Mouse (Mus musculus) ES-E14 (cell line): ENCODE data around the gene Ube4b. TPM values are rescaled to one million over a fixed set of nuclear protein-coding genes. Genes with fewer than 3 reads are reported as not detected.

ENCODE experiments used
- DNase-seq: peaks from one replicate; pipeline ENCODE4 v3.0.0-alpha.2; 2013; ENCODE audit warnings: low read depth, low spot score
- H3K27ac ChIP-seq: 2 replicates; pipeline ENCODE4 v1.5.1; 2012; ENCODE audit warnings: low read depth, mild to moderate bottlenecking, low read length, moderate library complexity, mixed read lengths; ENCODE audit not compliant: poor library complexity, insufficient read depth, severe bottlenecking
- H3K36me3 ChIP-seq: 2 replicates; pipeline ENCODE4 v1.6.1; 2012; ENCODE audit warnings: mild to moderate bottlenecking, low read length, moderate library complexity, mixed read lengths; ENCODE audit not compliant: control insufficient read depth, poor library complexity, insufficient read depth, severe bottlenecking
- H3K4me1 ChIP-seq, 2 experiments: fragments of 150-350 bp in 1 of 2; sonication (generic) in 1 of 2; 2 replicates each; pipeline ENCODE4 v1.6.1; 2012; ENCODE audit warnings: low read length in 2 of 2, mild to moderate bottlenecking in 1 of 2, mixed read lengths in 1 of 2; ENCODE audit not compliant: control insufficient read depth in 2 of 2, insufficient read depth in 2 of 2, poor library complexity in 1 of 2
- H3K4me3 ChIP-seq, 2 experiments: fragments of 150-350 bp in 1 of 2; sonication (generic) in 1 of 2; 2 replicates each; pipeline ENCODE4 v1.5.1; 2012; ENCODE audit warnings: low read length in 2 of 2, low read depth in 1 of 2, mild to moderate bottlenecking in 1 of 2, mixed read lengths in 1 of 2; ENCODE audit not compliant: insufficient read depth in 1 of 2, poor library complexity in 1 of 2, severe bottlenecking in 1 of 2
- H3K9ac ChIP-seq: 2 replicates; pipeline ENCODE4 v1.6.1; 2012; ENCODE audit warnings: low read depth, mild to moderate bottlenecking, low read length, mixed read lengths; ENCODE audit not compliant: poor library complexity, insufficient read depth, severe bottlenecking
- H3K9me3 ChIP-seq: fragments of 150-350 bp; sonication (generic); 2 replicates; pipeline ENCODE4 v1.6.1; 2012; ENCODE audit warnings: low read depth, mild to moderate bottlenecking, low read length; ENCODE audit not compliant: control insufficient read depth, insufficient read depth
- CHD2 ChIP-seq: IDR thresholded peaks from 2 replicates; pipeline ENCODE4 v1.6.1; 2014; ENCODE audit warnings: mild to moderate bottlenecking, low read depth, low read length, inconsistent platforms
- HCFC1 ChIP-seq: IDR thresholded peaks from 2 replicates; pipeline ENCODE4 v1.6.1; 2012; ENCODE audit warnings: low read length, inconsistent platforms, borderline replicate concordance; ENCODE audit not compliant: insufficient read depth
- MAFK ChIP-seq: IDR thresholded peaks from 2 replicates; pipeline ENCODE4 v1.6.1; 2014; ENCODE audit warnings: mild to moderate bottlenecking, low read depth, low read length, inconsistent platforms; ENCODE audit not compliant: insufficient read depth
- ZC3H11A ChIP-seq: IDR thresholded peaks from 2 replicates; pipeline ENCODE4 v1.6.1; 2012; ENCODE audit warnings: low read depth, mild to moderate bottlenecking, inconsistent platforms, low read length, borderline replicate concordance
- ZNF384 ChIP-seq: IDR thresholded peaks from 2 replicates; pipeline ENCODE4 v1.6.1; 2012; ENCODE audit warnings: low read depth, low read length, inconsistent platforms
- in situ Hi-C, 2 experiments: fragments of 600-800 bp; cut with MboI; formaldehyde crosslinking; loops; one replicate each; pipeline ENCODE4 v1.15.1; 2025; ENCODE audit warnings: low sequenced_read_pairs in 2 of 2, inconsistent platforms in 1 of 2; ENCODE audit not compliant: unreplicated experiment in 2 of 2
- total RNA-seq: library from RNA; depleted of rRNA; stranded (reverse); fragments of 300-350 nt; gene quantifications from 2 replicates; pipeline ENCODE4 v1.2.3, GENCODE M21; 2012

Ube4b gene
- total RNA-seq, 1 experiment: 72.4 TPM

DNA sequence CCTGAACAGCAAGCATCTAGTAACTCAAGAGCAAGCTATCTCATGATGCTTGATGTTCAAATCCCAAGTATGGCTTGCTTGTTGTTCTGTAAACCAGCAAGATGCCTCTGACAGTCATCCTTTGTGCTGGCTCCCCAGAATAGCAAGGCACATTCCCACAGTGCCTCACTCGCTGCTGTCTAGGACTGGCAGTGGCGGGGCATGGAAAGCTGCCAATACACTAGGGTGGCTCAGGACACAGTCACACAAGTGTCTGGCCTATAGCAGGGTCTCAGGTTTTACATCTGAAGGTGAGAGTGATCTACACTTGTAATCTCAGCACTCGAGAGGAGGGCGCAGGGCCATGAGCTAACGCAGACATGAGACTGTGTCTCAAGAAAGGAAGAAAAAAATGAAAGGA lies 61.7 kb downstream of the Ube4b start:
- in situ Hi-C loops: no loop called here
- Histone ChIP-seq H3K4me1 (peaks cover 0 to 5% of the 10 kb centered on the region in 2 experiments; a peak in 1 of 4 replicates), H3K9me3 (no peaks in the 10 kb centered on the region), H3K27ac (no peak overlapping the region; the same call in 1 of the 2 replicates), H3K36me3 (peaks cover 49% of the 10 kb centered on the region), H3K4me3 (no peak overlapping the region), H3K9ac (no peak overlapping the region)
- no peak for DNase-seq
- TF ChIP-seq HCFC1 (no peak), ZNF384 (no peak), CHD2 (no peak), ZC3H11A (no peak), MAFK (no peak)

DNA sequence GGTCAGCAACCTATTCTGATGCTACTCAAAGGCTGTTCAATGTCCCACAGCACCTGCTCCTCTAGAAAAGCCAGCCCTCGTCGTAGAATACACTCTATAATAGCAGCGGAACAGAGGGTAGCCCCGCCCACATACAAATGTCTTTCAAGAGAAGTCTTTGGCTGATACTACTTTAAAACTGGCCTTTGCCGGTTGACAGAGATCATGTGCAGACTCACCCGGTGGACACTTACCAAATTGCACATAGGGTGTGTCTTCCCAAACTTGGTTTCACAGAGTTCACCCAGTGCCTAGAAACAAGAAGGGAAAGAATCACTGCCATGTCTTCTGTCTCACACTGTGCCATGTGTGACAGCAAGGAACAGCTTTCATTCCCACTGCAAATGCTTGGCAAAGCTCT lies 65.5 kb downstream of the Ube4b start:
- in situ Hi-C loops: no loop called here
- peaks cover 57% of the 10 kb centered on the region for H3K36me3 ChIP-seq
- no peaks in the 10 kb centered on the region for H3K9me3 ChIP-seq
- peaks cover 0 to 3% of the 10 kb centered on the region in 2 experiments; a peak in 1 of 4 replicates for H3K4me1 ChIP-seq
- H3K4me3 ChIP-seq: no peak overlapping the region
- H3K9ac ChIP-seq: no peak overlapping the region
- no peak for TF ChIP-seq ZNF384
- no peak for TF ChIP-seq ZC3H11A
- no peak overlapping the region for H3K27ac ChIP-seq
- DNase-seq: no peak

DNA sequence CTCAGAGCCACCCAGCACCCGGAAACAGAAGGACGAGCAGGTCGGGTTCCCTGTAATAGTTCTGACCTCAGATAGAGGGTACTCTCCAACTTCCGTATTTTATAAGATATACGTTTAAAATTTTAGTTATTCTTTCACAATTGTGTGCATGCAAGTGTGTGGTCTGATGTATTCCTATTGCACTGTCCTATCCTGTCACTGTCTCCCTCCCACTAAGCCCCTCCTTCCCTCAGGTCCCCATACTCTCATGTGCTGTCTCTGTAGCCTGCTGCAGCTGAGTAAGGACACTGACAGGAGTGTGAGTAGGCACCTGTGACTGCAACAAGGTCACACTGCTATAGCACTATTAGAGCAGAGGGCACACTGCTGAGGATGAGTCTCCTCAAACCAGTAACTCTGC lies 65.9 kb downstream of the Ube4b start:
- Histone ChIP-seq H3K4me3 (no peak overlapping the region), H3K4me1 (peaks cover 0 to 1% of the 10 kb centered on the region in 2 experiments; a peak in 1 of 4 replicates), H3K36me3 (peaks cover 57% of the 10 kb centered on the region), H3K27ac (no peak overlapping the region), H3K9me3 (no peaks in the 10 kb centered on the region), H3K9ac (no peak overlapping the region)
- in situ Hi-C loops: no loop called here
- no peak for DNase-seq
- TF ChIP-seq HCFC1 (no peak), ZNF384 (no peak), MAFK (no peak), ZC3H11A (no peak), CHD2 (no peak)

DNA sequence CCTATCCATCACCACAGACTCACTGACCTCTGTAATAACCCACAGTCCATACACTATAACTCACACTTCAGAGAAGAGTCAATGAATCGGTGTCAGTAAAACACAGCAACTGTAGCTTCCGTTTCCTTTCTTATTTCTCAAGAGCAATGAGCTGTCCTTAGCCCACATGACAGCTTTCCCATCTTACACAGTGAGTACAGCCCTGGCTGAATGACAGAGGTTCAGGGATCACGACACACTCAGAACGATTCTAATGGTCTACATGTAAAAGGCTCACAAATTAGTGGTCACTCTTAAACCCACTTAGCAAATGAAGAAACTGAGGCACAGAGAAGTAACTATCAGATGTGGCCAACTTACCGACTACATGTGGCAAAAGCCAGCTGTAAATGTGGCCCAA lies 68.6 kb downstream of the Ube4b start:
- no peak for DNase-seq
- no peaks in the 10 kb centered on the region for H3K9me3 ChIP-seq
- no peak overlapping the region for H3K9ac ChIP-seq
- no peaks in the 10 kb centered on the region for H3K4me1 ChIP-seq
- H3K36me3 ChIP-seq: peaks cover 53% of the 10 kb centered on the region
- in situ Hi-C loops: no loop called here
- TF ChIP-seq CHD2: no peak
- no peak for TF ChIP-seq HCFC1
- no peak for TF ChIP-seq ZNF384
- no peak for TF ChIP-seq MAFK
- TF ChIP-seq ZC3H11A: no peak
- no peak overlapping the region for H3K4me3 ChIP-seq
- H3K27ac ChIP-seq: no peak overlapping the region

DNA sequence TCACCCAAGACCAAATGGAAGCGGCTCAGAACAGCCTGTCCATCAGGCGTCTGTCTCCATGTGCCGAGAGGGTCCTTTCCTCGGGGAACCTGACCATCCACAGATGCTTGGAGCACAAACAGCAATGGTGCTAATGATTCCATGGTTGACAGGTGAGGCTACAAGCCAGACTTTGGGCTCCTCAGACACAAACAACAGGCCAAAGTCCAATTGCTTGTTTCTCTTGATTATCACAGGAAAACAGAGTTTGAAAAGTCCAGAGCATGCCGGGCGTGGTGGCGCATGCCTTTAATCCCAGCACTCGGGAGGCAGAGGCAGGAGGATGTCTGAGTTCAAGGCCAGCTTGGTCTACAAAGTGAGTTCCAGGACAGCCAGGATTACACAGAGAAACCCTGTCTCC lies 71.9 kb downstream of the Ube4b start:
- Histone ChIP-seq H3K9ac (no peak overlapping the region), H3K27ac (no peak overlapping the region), H3K36me3 (peaks cover 47% of the 10 kb centered on the region), H3K4me3 (no peak overlapping the region), H3K9me3 (no peaks in the 10 kb centered on the region), H3K4me1 (no peaks in the 10 kb centered on the region)
- TF ChIP-seq CHD2 (no peak), MAFK (no peak), HCFC1 (no peak), ZC3H11A (no peak), ZNF384 (no peak)
- DNase-seq: no peak
- in situ Hi-C loops: no loop called here
